Mouse (Mus musculus) brown adipose tissue, adult 24 weeks (tissue): ENCODE results near the gene Hivep2. TPM values are rescaled to one million over a fixed set of nuclear protein-coding genes. Genes with fewer than 3 reads are reported as not detected.

Experiments used
- H3K27ac ChIP-seq: fragments of 200-500 bp; replicated peaks from 2 replicates; pipeline ENCODE4 v1.5.1; 2012; ENCODE audit warnings: low read depth, mild to moderate bottlenecking, low read length
- H3K4me1 ChIP-seq: fragments of 200-500 bp; 2 replicates; pipeline ENCODE4 v1.6.1; 2012; ENCODE audit warnings: low read length, mixed read lengths; ENCODE audit not compliant: control insufficient read depth, insufficient read depth, insufficient read length
- H3K4me3 ChIP-seq: fragments of 200-500 bp; 2 replicates; pipeline ENCODE4 v1.5.1; 2012; ENCODE audit warnings: low read depth, mild to moderate bottlenecking, low read length, moderate library complexity; ENCODE audit not compliant: insufficient read depth
- polyA plus RNA-seq: library from polyadenylated mRNA; stranded (reverse); fragments of >200 nt; gene quantifications from 2 replicates; pipeline ENCODE4 v1.2.4, GENCODE M21; 2012; ENCODE audit not compliant: missing spikeins, insufficient read depth, insufficient read length

Hivep2 gene
- polyA plus RNA-seq, 1 experiment, result 12.6 TPM

DNA sequence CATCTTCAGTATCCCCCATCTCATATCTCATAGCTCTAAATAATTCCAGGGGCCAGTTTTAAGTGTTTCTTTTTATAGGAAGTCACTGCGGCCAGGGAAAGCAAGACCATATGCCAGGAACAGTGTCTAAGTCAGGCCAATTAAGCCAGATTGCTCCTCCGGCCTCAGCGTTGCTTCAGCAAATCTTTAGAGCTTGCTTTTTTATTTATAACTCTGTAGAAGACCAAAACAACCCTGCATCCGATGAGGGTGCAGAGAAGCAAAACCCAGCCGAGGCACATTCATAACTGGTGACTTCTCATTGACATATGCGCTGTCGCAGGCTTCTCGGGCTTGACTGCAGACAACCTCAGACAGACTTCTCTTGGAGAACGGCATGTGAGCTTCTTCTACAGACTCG lies 225.3 kb downstream of the Hivep2 start:
- no peak overlapping the region for H3K4me3 ChIP-seq
- peaks cover 3% of the 10 kb centered on the region; the same call in 1 of the 2 replicates for H3K4me1 ChIP-seq
- H3K27ac ChIP-seq, result no peak overlapping the region

DNA sequence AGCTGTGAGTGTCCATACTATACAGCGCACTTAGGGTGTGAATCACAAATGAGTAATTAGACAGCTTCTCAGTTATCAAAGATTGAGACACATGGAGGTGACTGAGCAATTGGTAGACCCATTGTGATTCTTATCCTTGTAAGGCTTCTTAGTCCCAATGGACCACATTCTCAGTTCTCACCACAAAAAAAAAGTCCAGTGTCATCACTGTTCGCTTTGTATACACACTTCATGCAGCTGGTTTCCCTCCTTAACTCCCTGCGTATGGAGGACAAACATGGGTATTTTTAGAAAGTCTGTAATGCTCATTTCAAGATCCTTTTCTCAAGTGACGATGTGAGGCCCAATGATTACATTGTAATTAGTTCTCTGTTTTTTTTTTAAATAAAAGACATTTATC lies 226.3 kb downstream of the Hivep2 start:
- Histone ChIP-seq H3K27ac (no peak overlapping the region), H3K4me1 (peaks cover 3% of the 10 kb centered on the region; the same call in 1 of the 2 replicates), H3K4me3 (no peak overlapping the region)

DNA sequence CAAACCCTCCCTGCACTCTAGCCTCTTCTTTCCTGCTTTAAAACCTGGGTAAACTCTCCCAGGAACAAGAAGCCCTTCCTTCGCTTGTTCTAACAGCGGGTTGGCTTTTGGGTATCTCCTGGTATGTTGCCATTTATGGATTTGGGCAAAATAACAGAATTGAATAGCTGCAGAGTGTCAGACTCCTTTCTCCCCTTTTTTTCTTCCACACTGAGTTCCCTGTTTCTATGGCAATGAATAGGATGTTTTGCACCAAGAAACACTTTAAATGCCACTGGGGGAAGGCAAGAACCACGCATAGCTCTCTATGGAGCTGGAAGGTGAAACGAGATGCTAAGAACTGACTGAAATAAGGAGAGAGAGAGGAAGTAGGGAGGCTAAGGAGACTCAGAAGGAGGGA lies 227.8 kb downstream of the Hivep2 start:
- Histone ChIP-seq H3K4me3 (no peak overlapping the region), H3K27ac (no peak overlapping the region), H3K4me1 (no peaks in the 10 kb centered on the region)

DNA sequence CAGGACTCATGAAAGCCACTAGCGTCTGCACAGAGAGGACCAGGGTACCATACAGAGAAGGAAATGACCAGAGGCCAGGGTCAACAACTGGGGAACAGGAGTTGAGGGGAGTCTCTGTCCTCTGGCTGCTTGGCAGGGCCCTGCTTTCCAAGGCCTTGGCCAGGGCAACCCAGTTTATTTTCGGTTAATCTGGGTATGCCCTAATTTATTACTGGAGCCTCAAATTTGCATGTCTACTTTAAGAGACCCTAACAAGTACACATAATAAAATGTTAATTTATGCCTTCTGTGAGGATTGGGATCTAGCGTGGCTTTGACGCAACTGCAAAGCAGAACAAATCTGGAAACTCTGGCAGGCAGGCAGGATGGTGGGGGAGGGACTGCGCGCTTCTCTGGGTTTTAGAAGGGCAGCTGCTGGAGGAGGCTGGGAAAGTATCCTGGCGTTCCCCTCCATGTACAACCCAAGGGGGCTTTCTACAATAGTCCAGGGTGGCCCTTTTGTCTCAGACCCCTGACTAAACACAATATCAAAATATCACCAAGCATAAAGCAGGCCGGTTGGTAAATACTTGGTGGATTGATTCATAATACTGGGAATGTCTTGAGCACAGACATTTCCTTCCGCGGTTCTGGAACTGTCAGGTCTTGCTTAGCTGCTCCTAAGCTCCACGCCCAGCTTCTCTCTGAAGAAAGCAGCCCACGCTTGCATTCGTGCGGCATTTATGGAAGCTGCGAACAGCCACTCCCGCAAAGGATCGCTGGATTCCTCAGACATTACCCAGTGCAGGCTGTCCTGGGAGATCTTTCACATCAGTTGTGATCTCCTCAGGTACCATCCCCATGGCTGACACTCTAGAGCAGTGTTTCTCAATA lies 230.1 kb downstream of the Hivep2 start:
- no peak overlapping the region for H3K27ac ChIP-seq
- no peaks in the 10 kb centered on the region for H3K4me1 ChIP-seq
- H3K4me3 ChIP-seq, result no peak overlapping the region

DNA sequence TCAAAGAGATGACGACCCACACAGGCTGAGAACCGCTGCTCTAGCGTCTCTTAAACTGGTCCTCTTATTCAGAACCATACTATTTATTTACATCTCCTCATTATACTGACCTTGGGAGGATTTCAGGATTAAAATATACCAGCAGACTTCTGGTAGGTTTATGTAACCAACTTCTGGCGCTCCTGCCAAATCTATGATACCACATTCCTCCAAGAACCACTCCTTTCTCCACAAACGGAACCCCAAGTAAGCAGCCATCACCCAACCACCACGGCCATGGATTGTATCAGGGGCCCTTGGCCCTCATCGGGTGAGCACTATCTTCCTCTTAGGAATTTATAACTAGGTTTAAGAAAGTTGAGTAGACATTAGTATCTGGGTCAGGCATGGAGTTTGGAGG lies 230.9 kb downstream of the Hivep2 start:
- H3K27ac ChIP-seq, result no peak overlapping the region
- no peak overlapping the region for H3K4me3 ChIP-seq
- no peaks in the 10 kb centered on the region for H3K4me1 ChIP-seq

DNA sequence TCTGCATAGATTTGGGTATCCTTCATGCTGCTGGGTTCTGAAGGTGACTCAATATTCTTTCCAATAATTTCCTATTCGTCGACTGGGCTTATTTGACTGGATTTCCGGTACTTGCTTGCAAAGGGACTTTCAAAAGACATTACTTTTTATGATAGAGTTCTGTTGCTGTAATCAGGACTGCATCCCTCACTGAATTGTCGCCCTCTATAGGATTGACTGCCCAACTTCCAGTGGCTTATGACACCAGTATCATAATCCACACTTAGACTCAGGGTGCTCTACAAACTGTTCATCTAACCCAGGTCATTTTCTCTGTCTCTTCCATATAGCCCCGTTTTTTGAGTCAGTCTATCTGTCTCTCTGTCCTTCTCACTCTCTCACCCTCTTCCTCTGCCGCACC lies 231.4 kb downstream of the Hivep2 start:
- no peak overlapping the region for H3K27ac ChIP-seq
- H3K4me3 ChIP-seq, result no peak overlapping the region
- no peaks in the 10 kb centered on the region for H3K4me1 ChIP-seq

DNA sequence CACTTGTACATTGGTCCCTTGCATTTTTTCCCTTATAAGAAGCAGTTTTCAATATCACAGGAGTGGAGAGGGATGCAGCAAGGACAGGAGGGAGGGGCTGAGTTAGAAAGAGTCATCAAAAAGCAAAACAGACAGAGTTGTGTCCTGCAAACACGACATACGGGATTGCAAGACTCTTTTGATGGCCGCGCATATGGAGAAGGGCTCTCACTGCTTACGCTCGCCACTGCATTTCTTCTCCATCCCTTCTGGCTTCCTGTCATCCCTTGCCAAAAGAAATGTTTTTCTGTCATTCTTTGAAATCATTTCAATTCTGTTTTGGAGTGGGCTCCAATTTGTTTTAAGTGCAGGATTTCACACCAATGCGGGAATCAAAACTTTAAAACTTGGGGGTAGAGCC lies 233.5 kb downstream of the Hivep2 start:
- H3K27ac ChIP-seq, result no peak overlapping the region

DNA sequence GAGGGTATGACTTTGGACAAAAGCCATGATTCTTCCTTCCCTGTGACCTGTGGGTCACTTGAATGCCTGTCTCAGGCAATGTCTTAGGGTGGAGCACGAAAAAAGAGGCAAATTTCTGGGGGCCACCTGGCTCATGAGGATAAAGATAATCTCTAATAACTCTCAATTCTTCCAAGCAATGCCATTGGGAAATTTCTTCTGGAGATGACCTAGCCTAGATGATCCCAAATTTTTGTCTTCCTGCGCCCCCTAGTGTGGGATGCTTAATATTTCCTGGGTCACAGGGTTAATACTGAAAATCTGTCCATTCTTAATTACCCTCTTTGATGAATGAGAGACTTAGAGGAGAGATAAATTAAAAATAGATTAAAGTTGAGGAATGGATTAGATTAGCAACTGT lies 234.4 kb downstream of the Hivep2 start:
- H3K4me3 ChIP-seq, result no peak overlapping the region
- H3K27ac ChIP-seq, result no peak overlapping the region
- no peaks in the 10 kb centered on the region for H3K4me1 ChIP-seq

More for the DNA sequence above, 233.5 kb downstream of the Hivep2 start:
- no peak overlapping the region for H3K4me3 ChIP-seq
- no peaks in the 10 kb centered on the region for H3K4me1 ChIP-seq

Other genes with a start within 250 kb of the Hivep2 start
- gene Aig1, start 97.1 kb upstream of the Hivep2 start, polyA plus RNA-seq, result 20.3 and 25.0 TPM in 2 replicates